Mouse (Mus musculus) gastrocnemius, postnatal 14 days (tissue): ENCODE measurements around the gene Olfr191. TPM values are rescaled to one million over a fixed set of nuclear protein-coding genes. Genes with fewer than 3 reads are reported as not detected.
"Not testable (repeated sequence)": the region's sequence is repeated elsewhere in the genome, so short reads cannot be mapped to it uniquely, and the experiment has no call there.

Source experiments
- DNase-seq: peaks from one replicate; pipeline ENCODE4 v3.0.0; 2021; ENCODE audit warnings: mixed read lengths
- intact Hi-C: fragments of 180-260 bp; cut with DNase I; formaldehyde crosslinking; loops from one replicate; pipeline ENCODE4 v1.15.1; 2025; ENCODE audit warnings: low total_unique reads
- long read RNA-seq, 2 experiments: library from polyadenylated mRNA; stranded (forward); transcript quantifications; one replicate each; pipeline ENCODE4 v2.0.0; 2021
- total RNA-seq, 2 experiments: library from RNA; stranded (reverse); gene quantifications; 2 replicates each; pipeline ENCODE4 v1.2.3; 2021

Olfr191 gene
- not detected for total RNA-seq
- long read RNA-seq, experiment 1, result 0 reads
- long read RNA-seq, experiment 2, result 0 reads

DNA sequence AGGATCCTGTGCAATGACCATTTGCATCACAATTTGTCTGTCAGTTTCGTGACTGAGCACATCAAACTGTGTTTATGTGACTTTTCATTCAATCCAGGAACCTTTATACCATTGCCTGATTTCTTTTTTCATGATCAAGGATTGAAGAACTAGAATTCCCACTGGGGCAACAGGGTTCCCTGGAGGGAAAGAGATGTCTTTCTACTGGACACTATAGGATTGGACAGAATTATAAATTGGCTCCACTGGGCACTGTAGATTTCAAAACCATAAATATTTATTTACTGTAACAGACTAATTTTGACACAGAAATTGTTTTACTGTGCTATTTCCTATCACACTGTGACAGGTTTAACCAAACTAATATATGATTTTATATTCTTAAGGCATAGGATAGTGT lies at the start of gene Olfr191:
TSS of gene Olfr191 (minus strand) at position 101 of the 400 bp plus-strand sequence.
- DNase-seq, intact Hi-C loops: not testable (repeated sequence)

DNA sequence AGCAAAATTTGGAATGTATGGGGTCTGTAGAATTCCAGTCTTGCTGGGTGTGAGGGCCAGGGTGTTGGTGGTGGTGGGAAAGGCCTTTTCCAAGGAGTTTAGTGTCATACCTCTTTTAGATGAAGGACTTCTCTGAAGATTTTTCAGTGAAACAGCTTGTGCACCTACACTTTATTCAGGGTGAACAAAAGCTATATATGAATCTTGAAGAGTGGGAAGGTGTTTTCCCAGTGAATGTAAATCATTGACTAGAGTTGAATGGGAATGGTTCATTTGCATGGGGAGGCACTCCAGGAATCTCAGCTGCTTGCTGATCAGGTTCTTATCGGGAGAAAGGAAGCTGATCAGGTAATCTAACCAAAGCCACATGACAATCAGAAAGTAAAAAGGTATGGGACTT lies 41.1 kb upstream of the Olfr191 start:
- intact Hi-C loops, result no loop called here
- no peak for DNase-seq

DNA sequence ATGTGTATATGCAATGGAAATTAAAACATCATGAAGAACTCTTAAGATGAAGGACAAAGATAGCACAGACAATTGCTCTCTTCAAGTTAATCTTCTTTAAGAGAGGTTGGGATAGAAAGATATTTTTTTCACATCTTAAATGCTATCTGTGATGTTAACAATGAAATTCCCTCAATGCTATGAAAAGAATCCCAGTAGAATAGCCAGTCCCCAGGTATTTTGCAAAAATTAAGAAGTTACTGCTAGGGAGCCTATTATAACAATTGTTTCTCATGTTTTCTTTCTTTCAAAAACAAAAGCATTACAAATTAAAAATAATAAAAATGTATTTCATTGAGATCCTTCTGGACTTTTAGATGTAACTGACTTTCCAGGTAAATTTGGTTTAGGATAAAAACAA lies 31.3 kb upstream of the Olfr191 start, which contains the start of gene Olfr194:
TSS of gene Olfr194 (minus strand) at position 101 of the 400 bp plus-strand sequence.
- intact Hi-C loops, result no loop called here
- DNase-seq, result no peak

DNA sequence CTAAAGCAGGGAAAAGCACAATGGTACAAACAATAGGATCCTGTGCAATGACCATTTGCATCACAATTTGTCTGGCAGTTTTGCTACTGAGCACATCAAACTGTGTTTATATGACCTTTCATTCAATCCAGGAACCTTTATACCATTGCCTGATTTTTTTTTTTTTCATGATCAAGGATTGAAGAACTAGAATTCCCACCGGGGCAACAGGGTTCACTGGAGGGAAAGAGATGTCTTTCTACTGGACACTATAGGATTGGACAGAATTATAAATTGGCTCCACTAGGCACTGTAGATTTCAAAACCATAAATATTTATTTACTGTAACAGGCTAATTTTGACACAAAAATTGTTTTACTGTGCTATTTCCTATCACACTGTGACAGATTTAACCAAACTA lies 22.2 kb upstream of the Olfr191 start, which contains the start of gene Olfr193:
TSS of gene Olfr193 (minus strand) at position 101 of the 400 bp plus-strand sequence.
- intact Hi-C loops, result no loop called here
- no peak for DNase-seq

DNA sequence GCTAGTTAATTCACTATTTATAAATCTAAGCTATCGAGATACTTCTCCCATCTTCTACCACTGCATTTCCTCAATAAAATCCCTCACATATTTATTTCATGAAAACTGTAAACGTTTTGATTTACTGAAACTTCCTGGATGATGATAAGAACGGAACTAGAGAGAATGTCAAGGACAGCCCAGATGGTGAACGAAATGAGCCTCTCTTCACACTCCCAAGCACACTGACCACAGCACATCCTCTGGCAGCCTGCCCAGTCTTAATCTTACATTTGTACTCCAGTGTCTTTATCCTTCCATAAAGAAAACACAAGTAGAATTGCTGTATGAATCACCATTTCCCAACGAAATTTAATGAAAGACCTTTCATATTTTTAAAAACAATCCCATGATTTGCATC lies 18.9 kb upstream of the Olfr191 start:
- intact Hi-C loops, result not testable (repeated sequence)

DNA sequence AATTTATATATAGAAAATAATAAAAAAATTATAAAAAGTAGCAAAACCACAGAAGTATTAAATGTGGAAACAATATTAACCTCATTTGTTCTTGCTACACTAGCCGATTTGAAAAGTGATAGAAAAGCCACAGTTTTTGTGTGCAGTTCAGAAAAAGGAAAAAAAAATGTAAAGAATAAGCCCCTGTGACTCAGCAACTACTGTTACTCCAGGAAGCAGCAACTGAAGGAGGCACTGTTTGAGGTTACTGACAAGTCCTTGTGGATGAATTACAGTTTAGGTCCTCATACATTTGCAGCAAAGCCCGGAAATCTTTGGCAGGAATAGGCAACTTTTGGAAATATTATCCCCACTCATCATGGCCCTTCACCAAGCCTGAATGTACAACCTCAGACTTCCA lies 15.7 kb upstream of the Olfr191 start:
- intact Hi-C loops, result no loop called here

More for the DNA sequence above, 18.9 kb upstream of the Olfr191 start:
- not testable (repeated sequence) for DNase-seq

GRCm38 (mm10) chr16:59081113-59081512 lies 8.5 kb downstream of the Olfr191 start:
- intact Hi-C loops, DNase-seq: not testable (repeated sequence)

More for the DNA sequence above, 15.7 kb upstream of the Olfr191 start:
- no peak for DNase-seq

DNA sequence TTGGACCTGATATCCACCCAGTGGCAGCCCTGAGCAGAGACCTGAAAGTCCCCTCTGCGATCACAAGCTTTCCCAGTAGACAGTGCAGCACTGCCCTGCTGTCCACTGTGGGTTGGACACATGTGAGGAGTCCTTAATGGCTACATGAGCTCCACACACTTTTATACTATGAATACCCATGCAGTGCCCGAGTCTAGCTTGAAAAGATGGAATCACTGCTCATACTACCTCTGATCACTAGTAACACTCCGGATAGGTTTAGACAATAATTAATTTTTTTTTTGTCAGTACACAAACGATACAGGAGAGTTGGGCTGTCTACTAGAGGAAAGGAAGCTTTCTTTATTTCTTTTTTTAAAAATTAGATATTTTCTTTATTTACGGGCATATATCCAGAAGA lies 11.7 kb downstream of the Olfr191 start, which contains the start of gene Olfr190:
TSS of gene Olfr190 (minus strand) at position 101 of the 400 bp plus-strand sequence.
- intact Hi-C loops, result no loop called here
- no peak for DNase-seq

DNA sequence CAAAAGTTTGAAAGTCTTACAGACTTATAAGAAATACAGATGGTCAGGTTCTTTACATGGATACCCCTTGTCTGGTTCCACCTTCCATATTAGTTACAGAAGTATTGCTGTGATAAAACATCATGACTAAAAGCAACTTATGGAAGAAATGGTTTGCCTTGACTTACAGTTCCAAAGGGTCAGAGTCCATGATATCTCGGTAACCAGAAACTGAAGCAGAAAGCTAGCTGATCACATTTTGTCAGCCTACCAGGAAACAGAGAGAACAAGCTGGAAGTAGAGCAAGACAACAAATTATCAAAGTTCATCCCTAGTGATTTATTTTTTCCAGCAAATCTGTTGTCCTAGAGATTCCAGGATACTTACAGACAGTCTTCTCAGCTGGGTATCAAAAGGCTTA lies 16.1 kb downstream of the Olfr191 start:
- intact Hi-C loops, result no loop called here
- DNase-seq, result no peak

DNA sequence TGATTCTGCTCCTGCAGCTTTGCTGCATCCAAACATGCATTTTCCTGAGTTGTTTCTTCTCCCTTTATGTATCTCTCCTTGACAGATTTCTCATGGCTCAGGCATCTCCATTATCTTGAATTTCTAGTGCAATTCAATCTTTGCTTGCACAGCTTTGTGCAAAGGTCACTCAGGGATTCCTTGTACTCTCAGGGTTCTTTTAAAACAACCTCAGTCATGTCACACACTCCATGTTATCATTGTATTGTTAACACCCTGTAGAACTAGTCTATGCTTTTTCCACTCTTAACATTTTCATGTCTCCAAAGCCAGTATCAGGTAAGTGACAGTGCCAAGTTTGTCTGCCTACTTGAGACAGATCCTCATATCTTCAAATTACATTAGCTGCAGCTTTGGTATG lies 17.9 kb downstream of the Olfr191 start:
- no peak for DNase-seq
- intact Hi-C loops, result no loop called here

DNA sequence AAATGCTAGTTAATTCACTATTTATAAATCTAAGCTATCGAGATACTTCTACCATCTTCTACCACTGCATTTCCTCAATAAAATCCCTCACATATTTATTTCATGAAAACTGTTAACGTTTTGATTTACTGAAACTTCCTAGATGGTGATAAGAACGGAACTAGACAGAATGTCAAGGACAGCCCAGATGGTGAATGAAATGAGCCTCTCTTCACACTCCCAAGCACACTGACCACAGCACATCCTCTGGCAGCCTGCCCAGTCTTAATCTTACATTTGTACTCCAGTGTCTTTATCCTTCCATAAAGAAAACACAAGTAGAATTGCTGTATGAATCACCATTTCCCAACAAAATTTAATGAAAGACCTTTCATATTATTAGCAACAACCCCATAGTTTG lies 27.2 kb downstream of the Olfr191 start:
- intact Hi-C loops, DNase-seq: not testable (repeated sequence)

DNA sequence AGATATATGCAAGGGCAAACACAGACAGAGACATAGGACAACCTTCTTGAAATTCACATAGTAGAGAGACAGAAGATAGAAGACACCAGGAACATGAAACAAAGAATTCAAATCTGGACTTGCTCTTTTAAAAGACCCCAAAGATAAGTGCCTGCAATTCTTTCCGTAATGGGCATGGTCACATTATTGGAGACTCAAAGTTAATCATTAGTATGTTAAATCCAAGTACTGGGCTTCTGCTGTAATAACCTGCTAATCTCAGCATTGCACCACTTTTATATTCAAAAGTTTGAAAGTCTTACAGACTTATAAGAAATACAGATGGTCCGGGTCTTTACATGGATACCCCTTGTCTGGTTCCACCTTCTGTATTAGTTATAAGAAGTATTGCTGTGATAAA lies 40.3 kb downstream of the Olfr191 start:
- DNase-seq, intact Hi-C loops: not testable (repeated sequence)

DNA sequence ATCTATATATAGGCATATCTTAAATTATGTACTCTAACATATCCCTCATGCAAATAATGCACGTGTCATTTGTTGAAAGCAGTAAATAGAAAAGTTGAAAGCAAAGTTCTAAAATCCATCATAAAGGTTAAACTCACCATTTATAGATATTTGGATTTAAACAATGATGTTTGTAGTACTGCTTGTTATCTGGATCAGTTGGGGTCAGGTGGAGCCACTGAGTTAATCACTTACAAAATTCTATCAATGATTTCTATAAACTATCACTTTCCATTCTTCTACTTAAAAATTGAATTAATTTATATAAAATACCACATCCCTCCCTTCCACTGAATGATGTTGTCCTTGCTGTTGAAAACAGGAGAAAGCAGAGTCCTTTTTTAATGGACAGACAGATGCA lies 40.8 kb downstream of the Olfr191 start:
- DNase-seq, result no peak
- intact Hi-C loops, result no loop called here

GRCm38 (mm10) chr16:59047579-59047978 lies 42.0 kb downstream of the Olfr191 start:
- DNase-seq, result no peak
- intact Hi-C loops, result no loop called here

GRCm38 (mm10) chr16:59045835-59046234 lies 43.8 kb downstream of the Olfr191 start:
- no peak for DNase-seq
- intact Hi-C loops, result no loop called here

GRCm38 (mm10) chr16:59039710-59040109 lies 49.9 kb downstream of the Olfr191 start, which contains the start of gene Olfr187:
Gene Olfr187, minus strand, starts transcription at chr16:59039767.
- intact Hi-C loops, result no loop called here
- DNase-seq, result no peak

Other genes with a start within 250 kb of the Olfr191 start
- not detected for gene Olfr177, start 215.1 kb downstream of the Olfr191 start, total RNA-seq
- gene Olfr178, start 197.8 kb downstream of the Olfr191 start, total RNA-seq, result not detected
- gene Olfr181, start 161.1 kb downstream of the Olfr191 start, total RNA-seq, result not detected
- gene Olfr180, start 160.4 kb downstream of the Olfr191 start, total RNA-seq, result not detected
- gene Olfr183, start 94.5 kb downstream of the Olfr191 start, total RNA-seq, result not detected
- gene Olfr186, start 59.5 kb downstream of the Olfr191 start, total RNA-seq, result not detected
- gene Olfr187, start 50.1 kb downstream of the Olfr191 start, total RNA-seq, result not detected
- not detected for gene Olfr190, start 11.8 kb downstream of the Olfr191 start, total RNA-seq
- gene Olfr193, start 22.1 kb upstream of the Olfr191 start, total RNA-seq, result not detected
- not detected for gene Olfr194, start 31.2 kb upstream of the Olfr191 start, total RNA-seq
- gene Olfr195, start 57.2 kb upstream of the Olfr191 start, total RNA-seq, result not detected
- gene Olfr196, start 80.6 kb upstream of the Olfr191 start, total RNA-seq, result not detected
- gene Olfr198, start 113.7 kb upstream of the Olfr191 start, total RNA-seq, result not detected
- not detected for gene Olfr199, start 129.9 kb upstream of the Olfr191 start, total RNA-seq
- gene Olfr201, start 182.8 kb upstream of the Olfr191 start, total RNA-seq, result not detected
- gene Olfr202, start 197.0 kb upstream of the Olfr191 start, total RNA-seq, result not detected
- gene Olfr203, start 209.1 kb upstream of the Olfr191 start, total RNA-seq, result not detected
- gene Olfr204, start 228.4 kb upstream of the Olfr191 start, total RNA-seq, result not detected
- gene Olfr205, start 241.3 kb upstream of the Olfr191 start, total RNA-seq, result not detected